Mouse (Mus musculus) limb, embryonic 14.5 days (tissue): ENCODE data around the gene Sult1e1. TPM values are rescaled to one million over a fixed set of nuclear protein-coding genes. Genes with fewer than 3 reads are reported as not detected.

Experiments
- ATAC-seq: fragments of 200-750 bp; cut with Nextera tagmentation; 2 replicates; pipeline ENCODE4 v1.8.0; 2017; ENCODE audit warnings: low read depth, moderate number of reproducible peaks, moderate TSS enrichment; ENCODE audit not compliant: low FRiP score
- DNase-seq: peaks from one replicate; pipeline ENCODE4 v3.0.0-alpha.2; 2015; ENCODE audit warnings: low spot score
- H3K27ac ChIP-seq: fragments of 300-500 bp; sonication (generic); replicated peaks from 2 replicates; pipeline ENCODE4 v1.5.1; 2014; ENCODE audit warnings: low read depth, mild to moderate bottlenecking, low read length, moderate library complexity, mixed read lengths
- H3K27me3 ChIP-seq: fragments of 300-500 bp; sonication (generic); 2 replicates; pipeline ENCODE4 v1.6.1; 2014; ENCODE audit warnings: low read length, mixed read lengths; ENCODE audit not compliant: control insufficient read depth, insufficient read depth
- H3K36me3 ChIP-seq: fragments of 300-500 bp; sonication (generic); 2 replicates; pipeline ENCODE4 v1.6.1; 2014; ENCODE audit warnings: mild to moderate bottlenecking, low read length, moderate library complexity, mixed read lengths; ENCODE audit not compliant: control insufficient read depth, insufficient read depth
- H3K4me1 ChIP-seq: fragments of 300-500 bp; sonication (generic); 2 replicates; pipeline ENCODE4 v1.6.1; 2014; ENCODE audit warnings: antibody characterized with exemption, low read length, mixed read lengths; ENCODE audit not compliant: control insufficient read depth, insufficient read depth
- H3K4me2 ChIP-seq: fragments of 300-500 bp; sonication (generic); replicated peaks from 2 replicates; pipeline ENCODE4 v1.6.1; 2014; ENCODE audit warnings: low read depth, mild to moderate bottlenecking, low read length, moderate library complexity; ENCODE audit not compliant: severe bottlenecking
- H3K4me3 ChIP-seq: fragments of 300-500 bp; sonication (generic); replicated peaks from 2 replicates; pipeline ENCODE4 v1.5.1; 2014; ENCODE audit warnings: low read length
- H3K9ac ChIP-seq: fragments of 300-500 bp; sonication (generic); 2 replicates; pipeline ENCODE4 v1.6.1; 2014; ENCODE audit warnings: mild to moderate bottlenecking, low read depth, low read length, moderate library complexity; ENCODE audit not compliant: severe bottlenecking
- H3K9me3 ChIP-seq: fragments of 300-500 bp; sonication (generic); 2 replicates; pipeline ENCODE4 v1.6.1; 2016; ENCODE audit warnings: low read length; ENCODE audit not compliant: control insufficient read depth
- POLR2A ChIP-seq: fragments of 200-500 bp; IDR thresholded peaks from 2 replicates; pipeline ENCODE4 v1.8.0; 2012; ENCODE audit warnings: inconsistent platforms, mild to moderate bottlenecking, moderate library complexity, borderline replicate concordance; ENCODE audit not compliant: insufficient read depth, insufficient read length; ENCODE audit errors: extremely low read depth
- WGBS: fragments of 180-500 bp; shearing (Covaris S2); extraction: QIAGEN DNeasy Blood & Tissue Kit; methylation state at CpG from one replicate; pipeline ENCODE4 v1.1.7; 2014; 5-methylcytosine and 5-hydroxymethylcytosine counted together
- polyA plus RNA-seq, 2 experiments: library from polyadenylated mRNA; depleted of rRNA in 1 of 2; stranded (reverse) in 1 of 2; unstranded in 1 of 2; fragments of >200 nt; fragmentation: Nextera tagmentation in 1 of 2; extraction: Ambion mirVana in 1 of 2; gene quantifications; 2 replicates each; pipeline versions ENCODE4 v1.2.1 to v1.2.3; 2012 to 2014

Gene Sult1e1
- polyA plus RNA-seq, 2 experiments, result not detected

DNA sequence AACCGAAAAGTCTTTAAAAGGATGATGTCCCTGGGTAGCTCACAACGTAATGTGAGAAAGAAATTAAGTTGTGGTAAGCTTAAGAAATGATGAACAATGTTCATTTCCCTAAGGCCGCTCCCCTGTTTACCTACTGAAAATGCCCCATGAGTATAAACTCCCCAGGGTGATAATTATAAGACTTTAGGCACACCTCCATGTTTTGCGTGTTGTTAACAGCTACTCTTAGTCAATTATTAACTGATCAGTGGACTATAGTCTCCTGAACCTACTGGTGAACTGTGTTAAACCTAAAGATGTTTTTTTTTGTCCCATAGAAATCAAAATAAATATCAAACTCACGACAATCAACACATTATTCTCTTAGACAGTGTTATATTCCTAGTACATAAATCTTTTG is 22.5 kb downstream of the Sult1e1 start, which contains the start of gene Sult1d1:
Sult1d1 (minus strand) TSS at position 183 of the 400 bp plus-strand sequence.
- no peak for TF ChIP-seq POLR2A
- ATAC-seq (no peak), DNase-seq (no peak)
- H3K9ac ChIP-seq, result no peak within 1 kb of the TSS
- H3K4me3 ChIP-seq, result no peak within 1 kb of the TSS
- no peaks in the 10 kb centered on the region for H3K27me3 ChIP-seq
- H3K36me3 ChIP-seq, result no peaks in the 10 kb centered on the region
- no peak within 1 kb of the TSS for H3K27ac ChIP-seq
- H3K4me2 ChIP-seq, result no peak within 1 kb of the TSS
- H3K9me3 ChIP-seq, result no peaks in the 10 kb centered on the region
- peaks cover 6% of the 10 kb centered on the region for H3K4me1 ChIP-seq
- WGBS, result 78% methylated on average over 5 of the region's 5 CpGs

DNA sequence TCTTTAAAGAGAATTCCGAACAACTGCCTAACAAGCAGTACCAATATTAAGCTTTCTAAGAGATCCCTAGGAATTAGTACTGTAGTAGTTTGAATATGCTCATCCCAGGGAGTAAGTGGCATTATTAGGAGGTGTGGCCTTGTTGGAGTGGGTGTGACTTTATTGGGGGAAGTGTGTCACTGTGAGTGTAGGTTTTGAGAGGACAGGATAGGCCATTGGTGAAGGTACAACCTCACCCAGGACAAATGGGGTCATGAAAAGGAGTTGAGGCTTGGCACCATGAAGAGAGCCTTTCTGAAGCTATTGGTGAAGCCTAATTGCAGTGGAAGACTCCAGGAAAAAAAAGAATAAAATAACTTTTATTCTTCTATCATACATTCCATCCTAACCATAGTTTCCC is 24.1 kb downstream of the Sult1e1 start:
- DNase-seq, result no peak
- TF ChIP-seq POLR2A, result no peak
- 82% methylated on average over 1 of the region's 1 CpGs for WGBS
- Histone ChIP-seq H3K4me3 (no peak overlapping the region), H3K4me1 (no peaks in the 10 kb centered on the region), H3K9me3 (no peaks in the 10 kb centered on the region), H3K9ac (no peak overlapping the region), H3K36me3 (no peaks in the 10 kb centered on the region), H3K4me2 (no peak overlapping the region), H3K27ac (no peak overlapping the region), H3K27me3 (no peaks in the 10 kb centered on the region)
- no peak for ATAC-seq

DNA sequence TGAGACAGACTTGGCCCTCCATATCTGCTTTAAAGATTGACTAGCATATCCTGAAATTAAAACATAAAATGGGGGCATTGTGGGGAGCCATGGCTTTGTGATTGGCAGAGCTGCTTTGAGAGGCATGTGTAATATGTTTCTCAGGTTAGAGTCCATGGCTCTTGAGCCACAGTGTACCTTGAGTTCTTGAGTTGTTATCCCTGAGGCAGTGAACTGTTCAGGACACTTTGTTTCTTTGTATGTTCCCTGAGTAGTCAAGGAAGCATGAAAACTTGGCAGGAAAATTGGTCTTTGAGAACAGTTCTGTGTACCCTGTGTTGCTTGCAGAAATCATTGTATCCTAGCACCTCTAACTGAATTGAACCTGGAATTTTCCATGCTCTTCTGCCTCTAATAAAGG is 28.4 kb downstream of the Sult1e1 start:
- Histone ChIP-seq H3K36me3 (no peaks in the 10 kb centered on the region), H3K4me2 (no peak overlapping the region), H3K9me3 (no peaks in the 10 kb centered on the region), H3K27ac (no peak overlapping the region), H3K4me3 (no peak overlapping the region), H3K27me3 (no peaks in the 10 kb centered on the region), H3K4me1 (no peaks in the 10 kb centered on the region), H3K9ac (no peak overlapping the region)
- ATAC-seq (no peak), DNase-seq (no peak)
- TF ChIP-seq POLR2A, result no peak

DNA sequence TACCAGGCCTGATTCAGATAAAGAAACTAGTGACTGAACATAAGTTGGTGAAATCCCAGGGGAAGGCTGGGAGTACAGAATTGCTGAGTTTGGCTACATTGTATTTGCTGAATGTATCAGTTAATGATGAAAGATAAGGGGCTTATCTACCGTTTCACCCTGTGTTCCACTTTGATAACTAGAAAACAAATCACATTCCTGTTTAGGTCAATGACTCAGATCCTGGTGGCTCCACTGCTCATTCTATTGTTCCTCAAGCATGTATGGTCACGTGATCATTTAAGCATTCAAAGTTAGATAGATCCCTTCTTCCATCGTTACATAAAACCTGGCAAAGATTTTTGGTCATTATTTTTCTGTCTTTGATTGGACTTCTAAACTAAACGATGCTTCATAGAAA is 28.9 kb downstream of the Sult1e1 start:
- 79% methylated on average over 4 of the region's 4 CpGs for WGBS
- DNase-seq, result no peak
- Histone ChIP-seq H3K27me3 (no peaks in the 10 kb centered on the region), H3K4me1 (no peaks in the 10 kb centered on the region), H3K36me3 (no peaks in the 10 kb centered on the region), H3K9me3 (no peaks in the 10 kb centered on the region), H3K9ac (no peak overlapping the region), H3K4me3 (no peak overlapping the region), H3K27ac (no peak overlapping the region), H3K4me2 (no peak overlapping the region)
- TF ChIP-seq POLR2A, result no peak
- ATAC-seq, result no peak

DNA sequence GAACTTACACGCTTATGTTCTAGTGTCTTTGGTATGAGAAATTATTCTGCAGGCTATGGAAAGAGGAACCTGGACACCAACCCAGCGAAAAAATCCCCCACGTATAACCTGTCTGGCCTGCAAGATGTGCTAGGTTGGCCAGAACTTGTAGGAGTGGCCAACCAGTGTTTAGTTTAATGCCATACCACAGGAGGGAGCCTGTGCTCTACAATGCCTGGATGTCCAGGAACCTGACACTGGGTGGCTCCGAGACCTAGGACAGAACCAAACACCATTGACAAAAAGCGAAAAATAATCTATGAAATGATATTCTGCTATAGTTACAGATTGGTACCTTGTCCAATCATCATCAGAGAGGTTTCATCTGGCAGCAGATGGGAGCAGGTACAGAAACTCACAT is 31.2 kb downstream of the Sult1e1 start:
- Histone ChIP-seq H3K36me3 (no peaks in the 10 kb centered on the region), H3K4me2 (no peak overlapping the region), H3K9me3 (no peaks in the 10 kb centered on the region), H3K27me3 (no peaks in the 10 kb centered on the region), H3K9ac (no peak overlapping the region), H3K4me3 (no peak overlapping the region), H3K27ac (no peak overlapping the region), H3K4me1 (no peaks in the 10 kb centered on the region)
- WGBS, result 70% methylated on average over 5 of the region's 5 CpGs
- no peak for DNase-seq
- ATAC-seq, result no peak
- no peak for TF ChIP-seq POLR2A

DNA sequence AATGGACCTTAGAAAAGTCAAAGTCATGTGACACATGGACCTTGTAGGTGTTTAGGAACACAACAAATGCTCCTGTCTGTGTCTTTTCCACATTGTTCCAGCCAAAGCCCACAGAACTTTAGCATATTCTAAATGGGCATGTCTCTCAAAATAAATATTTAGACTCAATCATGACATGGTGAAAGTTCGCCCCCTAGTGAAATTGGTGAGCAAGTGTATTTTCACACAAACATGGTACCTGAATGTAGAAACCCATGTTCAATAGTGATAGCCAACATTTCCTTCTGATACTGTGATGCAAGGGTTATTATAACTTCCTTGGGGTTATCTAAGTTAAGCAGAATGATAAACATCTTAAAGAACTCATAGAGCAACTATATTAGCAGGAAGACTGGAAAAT is 40.5 kb downstream of the Sult1e1 start:
- DNase-seq (no peak), ATAC-seq (no peak)
- Histone ChIP-seq H3K27me3 (no peaks in the 10 kb centered on the region), H3K4me3 (no peak overlapping the region), H3K4me1 (no peaks in the 10 kb centered on the region), H3K27ac (no peak overlapping the region), H3K9me3 (no peaks in the 10 kb centered on the region), H3K9ac (no peak overlapping the region), H3K36me3 (no peaks in the 10 kb centered on the region), H3K4me2 (no peak overlapping the region)
- WGBS, result 31% methylated on average over 1 of the region's 1 CpGs
- no peak for TF ChIP-seq POLR2A
